Mouse (Mus musculus): ENCODE measurements around the gene Nsun2.

- TF ChIP-seq CTCF (IDR thresholded peaks at IDR 0.05; ENCODE audit: insufficient read depth, low read length) (no peak), POLR2A (IDR thresholded peaks at IDR 0.05; ENCODE audit: borderline replicate concordance, extremely low read depth, low read depth, low read length) (no peak)
These were observed 90.3 kb downstream of the Nsun2 start for GRCm38 (mm10) chr13:69623843-69624242.

Measured in lung, adult 2 months (tissue).